8 mouse cellular contexts compared by ENCODE assay signal in genomic region chr12:85289157-85290000, GRCm38 (mm10). TPM values are rescaled to one million over a fixed set of nuclear protein-coding genes. Genes with fewer than 3 reads are reported as not detected.
A peak's percentile ranks its signal among the peaks of the same experiment; 100 is the strongest.
DNase-seq lines count a peak whose midpoint lies in the region; ATAC-seq and TF ChIP-seq lines count a peak whose summit lies in the region.

No protein-coding gene starts in this region.

- H3K4me2 ChIP-seq in heart, embryonic 11.5 days = peak overlapping the region; percentile 87
- peak overlapping the region; percentile 85 for H3K4me2 ChIP-seq in kidney, embryonic 15.5 days

- peaks cover 5% of the 10 kb centered on the region for H3K27me3 ChIP-seq in heart, embryonic 11.5 days (ENCODE audit: control insufficient read depth, insufficient read depth, low read length)
- H3K27me3 ChIP-seq in kidney, embryonic 15.5 days = peaks cover 4% of the 10 kb centered on the region; the same call in 1 of the 2 replicates
- H3K27me3 ChIP-seq in cerebellum, adult 2 months (ENCODE audit: control insufficient read depth, insufficient read depth, low read length) = peaks cover 2% of the 10 kb centered on the region; the same call in 1 of the 2 replicates

- peak; percentile 33 to 47 for DNase-seq in heart, adult 18-20 months
- DNase-seq in heart, adult 8-10 months (ENCODE audit: low spot score) = no peak
- DNase-seq in lung, postnatal 10 days = peak; percentile 68
- DNase-seq in retina, embryonic 14.5 days (ENCODE audit: low spot score) = no peak
- DNase-seq in cerebellum, adult 2 months = no peak

- H3K36me3 ChIP-seq in heart, embryonic 11.5 days (ENCODE audit: control insufficient read depth, insufficient read depth, low read length) = no peaks in the 10 kb centered on the region
- peaks cover 9% of the 10 kb centered on the region; the same call in 1 of the 2 replicates for H3K36me3 ChIP-seq in kidney, embryonic 15.5 days

- ATAC-seq in heart, embryonic 11.5 days (replicated peaks; ENCODE audit: insufficient number of reproducible peaks, low FRiP score, low TSS enrichment) = no peak
- no peak; the same call in 1 of the 2 replicates for ATAC-seq in kidney, embryonic 15.5 days (replicated peaks; ENCODE audit: low FRiP score)
- no peak for ATAC-seq in erythroblast, adult 5-6 weeks (replicated peaks; ENCODE audit: low FRiP score, poor library complexity, severe bottlenecking)

- peak overlapping the region; percentile 58 for H3K4me3 ChIP-seq in heart, embryonic 11.5 days (ENCODE audit: low read depth, low read length)
- peak overlapping the region; percentile 59 for H3K4me3 ChIP-seq in kidney, embryonic 15.5 days (replicated peaks)
- no peak overlapping the region for H3K4me3 ChIP-seq in cerebellum, adult 2 months (replicated peaks; ENCODE audit: insufficient read depth, low read depth, low read length)

- no peak for TF ChIP-seq POLR2A in cerebellum, adult 2 months (IDR thresholded peaks at IDR 0.05; ENCODE audit: borderline replicate concordance, insufficient read depth, low read length)

- TF ChIP-seq CTCF in cerebellum, adult 2 months (IDR thresholded peaks at IDR 0.05; ENCODE audit: borderline replicate concordance, insufficient read depth, low read depth, low read length) = no peak

- H3K9ac ChIP-seq in heart, embryonic 11.5 days (ENCODE audit: low read depth, low read length) = peak overlapping the region; percentile 76; the same call in 1 of the 2 replicates
- H3K9ac ChIP-seq in kidney, embryonic 15.5 days = peak overlapping the region; percentile 27; the same call in 1 of the 2 replicates

- H3K9me3 ChIP-seq in heart, embryonic 11.5 days (replicated peaks; ENCODE audit: control insufficient read depth, low read length) = no peaks in the 10 kb centered on the region; the same call in 1 of the 2 replicates
- H3K9me3 ChIP-seq in kidney, embryonic 15.5 days (replicated peaks) = peaks cover 13% of the 10 kb centered on the region; the same call in 1 of the 2 replicates

- H3K4me1 ChIP-seq in heart, embryonic 11.5 days (ENCODE audit: control insufficient read depth, insufficient read depth, low read length) = peaks cover 11% of the 10 kb centered on the region; the same call in 1 of the 2 replicates
- H3K4me1 ChIP-seq in kidney, embryonic 15.5 days = peaks cover 28% of the 10 kb centered on the region
- H3K4me1 ChIP-seq in cerebellum, adult 2 months (ENCODE audit: control insufficient read depth, insufficient read depth, low read length) = 0 out of 2 replicates have a peak, but pooled peaks cover 3% of the 10 kb centered on the region

- WGBS in heart, embryonic 11.5 days (ENCODE audit: insufficient replicate concordance) = 53% methylated on average over 24 of the region's 24 CpGs
- 48% methylated on average over 24 of the region's 24 CpGs for WGBS in kidney, embryonic 15.5 days
- 53% methylated on average over 24 of the region's 24 CpGs for WGBS in cerebellum, adult 2 months

- H3K27ac ChIP-seq in heart, embryonic 11.5 days (ENCODE audit: low read depth, low read length) = no peak overlapping the region
- H3K27ac ChIP-seq in kidney, embryonic 15.5 days = peak overlapping the region; percentile 78
- H3K27ac ChIP-seq in cerebellum, adult 2 months (ENCODE audit: insufficient read depth, low read length) = no peak overlapping the region

RNA-seq across cellular contexts. Expression of gene Zc2hc1c, which starts 1.0 kb away (rescaled TPM):
- 1 to 10 TPM; 1.7 to 2.3 TPM for total RNA-seq in heart, adult 18-20 months (2021)
- total RNA-seq in heart, adult 8-10 months (2022) = 1 to 10 TPM; 2.6 to 3.2 (median 2.6) TPM
- 0.69 and 0.93 TPM in 2 replicates for polyA plus RNA-seq in heart, embryonic 11.5 days (2014; fragmentation: Nextera tagmentation; extraction: Ambion mirVana)
- 2.8 and 3.4 TPM in 2 replicates for polyA plus RNA-seq in kidney, embryonic 15.5 days (2015; fragmentation: Nextera tagmentation; extraction: Ambion mirVana)
- total RNA-seq in erythroblast, adult 5-6 weeks (2015; ENCODE audit: low replicate concordance) = 0.42 TPM in 1 of 2 replicates, not detected in the other
- 0.17 TPM in 1 of 2 replicates, not detected in the other for total RNA-seq in erythroblast, adult 5-6 weeks (2017; ENCODE audit: low replicate concordance)
- 0.95 and 1.1 TPM in 2 replicates for polyA plus RNA-seq in cerebellum, adult 2 months (2012; rRNA removed)

RNA-seq across cellular contexts. Expression of gene Acyp1, which starts 1.1 kb away (rescaled TPM):
- total RNA-seq in heart, adult 18-20 months (2021) = 10 to 100 TPM; 20.5 to 25.2 TPM
- total RNA-seq in heart, adult 8-10 months (2022) = 10 to 100 TPM; 20.6 to 27.9 (median 22.9) TPM
- polyA plus RNA-seq in heart, embryonic 11.5 days (2014; fragmentation: Nextera tagmentation; extraction: Ambion mirVana) = 68.6 and 70.6 TPM in 2 replicates
- 59.5 and 65.4 TPM in 2 replicates for polyA plus RNA-seq in kidney, embryonic 15.5 days (2015; fragmentation: Nextera tagmentation; extraction: Ambion mirVana)
- 7.9 and 26.1 TPM in 2 replicates for total RNA-seq in erythroblast, adult 5-6 weeks (2015; ENCODE audit: low replicate concordance)
- total RNA-seq in erythroblast, adult 5-6 weeks (2017; ENCODE audit: low replicate concordance) = 13.6 and 21.0 TPM in 2 replicates
- polyA plus RNA-seq in cerebellum, adult 2 months (2012; rRNA removed) = 77.8 and 88.8 TPM in 2 replicates

RNA-seq across cellular contexts. Expression of gene Mlh3, which starts 19.0 kb away (rescaled TPM):
- 1 to 10 TPM; 7.9 to 9.5 TPM for total RNA-seq in heart, adult 18-20 months (2021)
- 10 to 100 TPM in 2 of 4 experiments, 1 to 10 TPM in 2; 9.4 to 11.3 (median 10.3) TPM for total RNA-seq in heart, adult 8-10 months (2022)
- 6.7 and 8.3 TPM in 2 replicates for polyA plus RNA-seq in heart, embryonic 11.5 days (2014; fragmentation: Nextera tagmentation; extraction: Ambion mirVana)
- 8.7 and 9.6 TPM in 2 replicates for polyA plus RNA-seq in kidney, embryonic 15.5 days (2015; fragmentation: Nextera tagmentation; extraction: Ambion mirVana)
- 0.19 and 1.0 TPM in 2 replicates for total RNA-seq in erythroblast, adult 5-6 weeks (2015; ENCODE audit: low replicate concordance)
- total RNA-seq in erythroblast, adult 5-6 weeks (2017; ENCODE audit: low replicate concordance) = 2.2 and 2.6 TPM in 2 replicates
- polyA plus RNA-seq in cerebellum, adult 2 months (2012; rRNA removed) = 11.7 and 12.1 TPM in 2 replicates

RNA-seq across cellular contexts. Expression of gene Nek9, which starts 49.8 kb away (rescaled TPM):
- total RNA-seq in heart, adult 18-20 months (2021) = 100 to 1,000 TPM; 119 to 125 TPM
- 100 to 1,000 TPM; 119 to 127 (median 123) TPM for total RNA-seq in heart, adult 8-10 months (2022)
- 10.5 and 15.6 TPM in 2 replicates for polyA plus RNA-seq in heart, embryonic 11.5 days (2014; fragmentation: Nextera tagmentation; extraction: Ambion mirVana)
- polyA plus RNA-seq in kidney, embryonic 15.5 days (2015; fragmentation: Nextera tagmentation; extraction: Ambion mirVana) = 22.3 and 23.0 TPM in 2 replicates
- total RNA-seq in erythroblast, adult 5-6 weeks (2015; ENCODE audit: low replicate concordance) = 5.8 and 11.5 TPM in 2 replicates
- total RNA-seq in erythroblast, adult 5-6 weeks (2017; ENCODE audit: low replicate concordance) = 5.9 and 10.5 TPM in 2 replicates
- 38.6 and 40.1 TPM in 2 replicates for polyA plus RNA-seq in cerebellum, adult 2 months (2012; rRNA removed)

Comparison
In these comparisons a context has a peak if more than half of its experiments do, and no peak if none do; other contexts are left out.
1. DNase-seq: peak in heart, adult 18-20 months (2 of 2) and lung, postnatal 10 days (single experiment); none in heart, adult 8-10 months (single experiment), retina, embryonic 14.5 days (single experiment) and cerebellum, adult 2 months (0 of 2).